Mouse (Mus musculus): ENCODE results near the gene Ptk7.

Gene Ptk7

GRCm38 (mm10) chr17:46627409-46627808, 1.9 kb downstream of the Ptk7 start:
- Histone ChIP-seq H3K36me3 (ENCODE audit: control insufficient read depth, insufficient read depth, low read length, poor library complexity, severe bottlenecking) (no peaks in the 10 kb centered on the region), H3K27me3 (ENCODE audit: control insufficient read depth, insufficient read depth, low read length, poor library complexity, severe bottlenecking) (no peaks in the 10 kb centered on the region)
- DNase-seq (ENCODE audit: low read depth, low spot score): no peak

- DNase-seq (ENCODE audit: low read depth, low spot score): no peak
- H3K36me3 ChIP-seq (ENCODE audit: control insufficient read depth, insufficient read depth, low read length, poor library complexity, severe bottlenecking): no peaks in the 10 kb centered on the region
- H3K27me3 ChIP-seq (ENCODE audit: control insufficient read depth, insufficient read depth, low read length, poor library complexity, severe bottlenecking): no peaks in the 10 kb centered on the region
These were observed 4.7 kb downstream of the Ptk7 start for GRCm38 (mm10) chr17:46624598-46624997.

- no peaks in the 10 kb centered on the region for H3K36me3 ChIP-seq (ENCODE audit: control insufficient read depth, insufficient read depth, low read length, poor library complexity, severe bottlenecking)
- DNase-seq (ENCODE audit: low read depth, low spot score): no peak
- no peaks in the 10 kb centered on the region for H3K27me3 ChIP-seq (ENCODE audit: control insufficient read depth, insufficient read depth, low read length, poor library complexity, severe bottlenecking)
These were observed 5.3 kb downstream of the Ptk7 start for GRCm38 (mm10) chr17:46623819-46624557.

GRCm38 (mm10) chr17:46622269-46622668, 7.0 kb downstream of the Ptk7 start:
- DNase-seq (ENCODE audit: low read depth, low spot score): no peak

GRCm38 (mm10) chr17:46621324-46621723, 8.0 kb downstream of the Ptk7 start:
- Histone ChIP-seq H3K27me3 (ENCODE audit: control insufficient read depth, insufficient read depth, low read length, poor library complexity, severe bottlenecking) (no peaks in the 10 kb centered on the region), H3K36me3 (ENCODE audit: control insufficient read depth, insufficient read depth, low read length, poor library complexity, severe bottlenecking) (no peaks in the 10 kb centered on the region)
- DNase-seq (ENCODE audit: low read depth, low spot score): no peak

More at GRCm38 (mm10) chr17:46622269-46622668, 7.0 kb downstream of the Ptk7 start:
- Histone ChIP-seq H3K36me3 (ENCODE audit: control insufficient read depth, insufficient read depth, low read length, poor library complexity, severe bottlenecking) (no peaks in the 10 kb centered on the region), H3K27me3 (ENCODE audit: control insufficient read depth, insufficient read depth, low read length, poor library complexity, severe bottlenecking) (no peaks in the 10 kb centered on the region)

- Histone ChIP-seq H3K27me3 (ENCODE audit: control insufficient read depth, insufficient read depth, low read length, poor library complexity, severe bottlenecking) (no peaks in the 10 kb centered on the region), H3K36me3 (ENCODE audit: control insufficient read depth, insufficient read depth, low read length, poor library complexity, severe bottlenecking) (no peaks in the 10 kb centered on the region)
- no peak for DNase-seq (ENCODE audit: low read depth, low spot score)
These were observed 9.5 kb downstream of the Ptk7 start for GRCm38 (mm10) chr17:46619683-46620357.

GRCm38 (mm10) chr17:46618769-46619682, 10.3 kb downstream of the Ptk7 start:
- no peak for DNase-seq (ENCODE audit: low read depth, low spot score)
- Histone ChIP-seq H3K27me3 (ENCODE audit: control insufficient read depth, insufficient read depth, low read length, poor library complexity, severe bottlenecking) (no peaks in the 10 kb centered on the region), H3K36me3 (ENCODE audit: control insufficient read depth, insufficient read depth, low read length, poor library complexity, severe bottlenecking) (no peaks in the 10 kb centered on the region)

- H3K27me3 ChIP-seq (ENCODE audit: control insufficient read depth, insufficient read depth, low read length, poor library complexity, severe bottlenecking): no peaks in the 10 kb centered on the region
- no peak for DNase-seq (ENCODE audit: low read depth, low spot score)
- H3K36me3 ChIP-seq (ENCODE audit: control insufficient read depth, insufficient read depth, low read length, poor library complexity, severe bottlenecking): no peaks in the 10 kb centered on the region
These were observed 10.9 kb downstream of the Ptk7 start for GRCm38 (mm10) chr17:46618394-46618768.

GRCm38 (mm10) chr17:46617799-46618198, 11.5 kb downstream of the Ptk7 start:
- H3K27me3 ChIP-seq (ENCODE audit: control insufficient read depth, insufficient read depth, low read length, poor library complexity, severe bottlenecking): no peaks in the 10 kb centered on the region

GRCm38 (mm10) chr17:46613229-46613628, 16.1 kb downstream of the Ptk7 start:
- DNase-seq (ENCODE audit: low read depth, low spot score): no peak
- Histone ChIP-seq H3K27me3 (ENCODE audit: control insufficient read depth, insufficient read depth, low read length, poor library complexity, severe bottlenecking) (no peaks in the 10 kb centered on the region), H3K36me3 (ENCODE audit: control insufficient read depth, insufficient read depth, low read length, poor library complexity, severe bottlenecking) (no peaks in the 10 kb centered on the region)

More at GRCm38 (mm10) chr17:46617799-46618198, 11.5 kb downstream of the Ptk7 start:
- no peak for DNase-seq (ENCODE audit: low read depth, low spot score)
- H3K36me3 ChIP-seq (ENCODE audit: control insufficient read depth, insufficient read depth, low read length, poor library complexity, severe bottlenecking): no peaks in the 10 kb centered on the region

GRCm38 (mm10) chr17:46612820-46613219, 16.5 kb downstream of the Ptk7 start:
- no peak for DNase-seq (ENCODE audit: low read depth, low spot score)

GRCm38 (mm10) chr17:46612189-46612588, 17.1 kb downstream of the Ptk7 start:
- DNase-seq (ENCODE audit: low read depth, low spot score): no peak
- Histone ChIP-seq H3K36me3 (ENCODE audit: control insufficient read depth, insufficient read depth, low read length, poor library complexity, severe bottlenecking) (no peaks in the 10 kb centered on the region), H3K27me3 (ENCODE audit: control insufficient read depth, insufficient read depth, low read length, poor library complexity, severe bottlenecking) (no peaks in the 10 kb centered on the region)

More at GRCm38 (mm10) chr17:46612820-46613219, 16.5 kb downstream of the Ptk7 start:
- H3K27me3 ChIP-seq (ENCODE audit: control insufficient read depth, insufficient read depth, low read length, poor library complexity, severe bottlenecking): no peaks in the 10 kb centered on the region
- no peaks in the 10 kb centered on the region for H3K36me3 ChIP-seq (ENCODE audit: control insufficient read depth, insufficient read depth, low read length, poor library complexity, severe bottlenecking)

GRCm38 (mm10) chr17:46611316-46611715, 18.0 kb downstream of the Ptk7 start:
- no peaks in the 10 kb centered on the region for H3K27me3 ChIP-seq (ENCODE audit: control insufficient read depth, insufficient read depth, low read length, poor library complexity, severe bottlenecking)
- no peak for DNase-seq (ENCODE audit: low read depth, low spot score)

GRCm38 (mm10) chr17:46609721-46610514, 19.4 kb downstream of the Ptk7 start:
- Histone ChIP-seq H3K36me3 (ENCODE audit: control insufficient read depth, insufficient read depth, low read length, poor library complexity, severe bottlenecking) (no peaks in the 10 kb centered on the region), H3K27me3 (ENCODE audit: control insufficient read depth, insufficient read depth, low read length, poor library complexity, severe bottlenecking) (no peaks in the 10 kb centered on the region)
- DNase-seq (ENCODE audit: low read depth, low spot score): no peak

More at GRCm38 (mm10) chr17:46611316-46611715, 18.0 kb downstream of the Ptk7 start:
- H3K36me3 ChIP-seq (ENCODE audit: control insufficient read depth, insufficient read depth, low read length, poor library complexity, severe bottlenecking): no peaks in the 10 kb centered on the region

All from splenic B cell, adult 2 months (primary cell).